Mouse (Mus musculus): ENCODE measurements at regions not wholly inside any gene's neighbourhood (a gene's known extent, or its start where the extent isn't known, plus 50 kb on each side); places are given as distances from the start of the nearest gene placed in this dataset.

- DNase-seq = no peak
These were observed 51.7 kb upstream of the Rasgrf1 start for GRCm38 (mm10) chr9:89858005-89858404.

GRCm38 (mm10) chr9:89850491-89851282 is 59.0 kb upstream of the Rasgrf1 start:
- no peak for DNase-seq

- DNase-seq = no peak
These were observed 59.8 kb upstream of the Rasgrf1 start for GRCm38 (mm10) chr9:89849947-89850346.

GRCm38 (mm10) chr9:89848571-89848970 is 61.1 kb upstream of the Rasgrf1 start:
- peak; percentile 7 to 62 for DNase-seq

- no peak for DNase-seq
These were observed 62.7 kb upstream of the Rasgrf1 start for GRCm38 (mm10) chr9:89846973-89847372.

- DNase-seq = no peak
These were observed 67.0 kb upstream of the Rasgrf1 start for GRCm38 (mm10) chr9:89842776-89843089.

- no peak for DNase-seq
These were observed 67.6 kb upstream of the Rasgrf1 start for GRCm38 (mm10) chr9:89841866-89842775.

- no peak for DNase-seq
These were observed 68.3 kb upstream of the Rasgrf1 start for GRCm38 (mm10) chr9:89841371-89841770.

GRCm38 (mm10) chr9:89836454-89837245 is 73.1 kb upstream of the Rasgrf1 start:
- DNase-seq = no peak

- DNase-seq = no peak
These were observed 76.1 kb upstream of the Rasgrf1 start for GRCm38 (mm10) chr9:89833596-89833995.

- no peak for DNase-seq
These were observed 77.9 kb upstream of the Rasgrf1 start for GRCm38 (mm10) chr9:89831855-89832254.

- no peak for DNase-seq
These were observed 81.6 kb upstream of the Rasgrf1 start for GRCm38 (mm10) chr9:89828156-89828555.

- no peak for DNase-seq
These were observed 82.1 kb upstream of the Rasgrf1 start for GRCm38 (mm10) chr9:89827564-89827963.

- DNase-seq = peak; percentile 81 to 89
These were observed 82.8 kb upstream of the Rasgrf1 start for GRCm38 (mm10) chr9:89826712-89827548.

GRCm38 (mm10) chr9:89821853-89822243 is 83.6 kb upstream of the Ankrd34c start:
- no peak for DNase-seq

GRCm38 (mm10) chr9:89821109-89821852 is 83.0 kb upstream of the Ankrd34c start:
- peak in 1 of 2 experiments; percentile 28 for DNase-seq

- no peak for DNase-seq
These were observed 75.5 kb upstream of the Ankrd34c start for GRCm38 (mm10) chr9:89813616-89814318.

GRCm38 (mm10) chr9:89807381-89807780 is 69.1 kb upstream of the Ankrd34c start:
- DNase-seq = no peak

GRCm38 (mm10) chr9:89802658-89803057 is 64.4 kb upstream of the Ankrd34c start:
- peak; percentile 16 to 44 for DNase-seq

- DNase-seq = peak; percentile 34 to 62
These were observed 54.7 kb upstream of the Ankrd34c start for GRCm38 (mm10) chr9:89793018-89793417.

- no peak for DNase-seq
These were observed 51.7 kb upstream of the Ankrd34c start for GRCm38 (mm10) chr9:89789926-89790325.

All from lung, postnatal 4 days (tissue).